Mouse (Mus musculus): ENCODE data around the gene Ivns1abp.
A peak's percentile ranks its signal among the peaks of the same experiment; 100 is the strongest.
"Not testable (repeated sequence)": the region's sequence is repeated elsewhere in the genome, so short reads cannot be mapped to it uniquely, and the experiment has no call there.

Ivns1abp gene

GRCm38 (mm10) chr1:151341321-151342044 is 2.8 kb upstream of the Ivns1abp start:
- no peak for DNase-seq (ENCODE audit: low read depth, low spot score)

- DNase-seq (ENCODE audit: low read depth, low spot score): no peak
These were observed 2.0 kb upstream of the Ivns1abp start for GRCm38 (mm10) chr1:151342311-151342710.

- DNase-seq (ENCODE audit: low read depth, low spot score): no peak
These were observed 1.3 kb upstream of the Ivns1abp start for GRCm38 (mm10) chr1:151342968-151343367.

GRCm38 (mm10) chr1:151343571-151344282 is 550 bp upstream of the Ivns1abp start:
- no peak for DNase-seq (ENCODE audit: low read depth, low spot score)

- DNase-seq (ENCODE audit: low read depth, low spot score): peak; percentile 79
These were observed 1.0 kb downstream of the Ivns1abp start for GRCm38 (mm10) chr1:151345109-151345862.

GRCm38 (mm10) chr1:151345863-151346195 is 1.6 kb downstream of the Ivns1abp start:
- no peak for DNase-seq (ENCODE audit: low read depth, low spot score)

- DNase-seq (ENCODE audit: low read depth, low spot score): no peak
These were observed 2.4 kb downstream of the Ivns1abp start for GRCm38 (mm10) chr1:151346681-151347127.

GRCm38 (mm10) chr1:151348293-151348692 is 4.0 kb downstream of the Ivns1abp start:
- not testable (repeated sequence) for DNase-seq (ENCODE audit: low read depth, low spot score)

GRCm38 (mm10) chr1:151352911-151353310 is 8.6 kb downstream of the Ivns1abp start:
- no peak for DNase-seq (ENCODE audit: low read depth, low spot score)

- DNase-seq (ENCODE audit: low read depth, low spot score): no peak
These were observed 11.7 kb downstream of the Ivns1abp start for GRCm38 (mm10) chr1:151355994-151356393.

- DNase-seq (ENCODE audit: low read depth, low spot score): no peak
These were observed 15.1 kb downstream of the Ivns1abp start for GRCm38 (mm10) chr1:151359374-151359773.

- DNase-seq (ENCODE audit: low read depth, low spot score): no peak
These were observed 22.8 kb downstream of the Ivns1abp start for GRCm38 (mm10) chr1:151366944-151367605.

- no peak for DNase-seq (ENCODE audit: low read depth, low spot score)
These were observed 23.5 kb downstream of the Ivns1abp start for GRCm38 (mm10) chr1:151367721-151368324.

GRCm38 (mm10) chr1:151368444-151368843 is 24.2 kb downstream of the Ivns1abp start:
- DNase-seq (ENCODE audit: low read depth, low spot score): no peak

GRCm38 (mm10) chr1:151370573-151370972 is 26.3 kb downstream of the Ivns1abp start:
- DNase-seq (ENCODE audit: low read depth, low spot score): no peak

GRCm38 (mm10) chr1:151371543-151371942 is 27.3 kb downstream of the Ivns1abp start:
- DNase-seq (ENCODE audit: low read depth, low spot score): no peak

- no peak for DNase-seq (ENCODE audit: low read depth, low spot score)
These were observed 28.5 kb downstream of the Ivns1abp start for GRCm38 (mm10) chr1:151372823-151373222.

- DNase-seq (ENCODE audit: low read depth, low spot score): no peak
These were observed 33.1 kb downstream of the Ivns1abp start for GRCm38 (mm10) chr1:151377353-151377752.

GRCm38 (mm10) chr1:151390029-151390428 is 45.8 kb downstream of the Ivns1abp start:
- no peak for DNase-seq (ENCODE audit: low read depth, low spot score)

GRCm38 (mm10) chr1:151409827-151410226 is 65.5 kb downstream of the Ivns1abp start:
- DNase-seq (ENCODE audit: low read depth, low spot score): no peak
